Mouse (Mus musculus) liver, embryonic 14.5 days (tissue): ENCODE results near the gene 2810006K23Rik. TPM values are rescaled to one million over a fixed set of nuclear protein-coding genes. Genes with fewer than 3 reads are reported as not detected.

Source experiments
- ATAC-seq: fragments of 200-750 bp; cut with Nextera tagmentation; 2 replicates; pipeline ENCODE4 v1.8.0; 2017; ENCODE audit warnings: moderate number of reproducible peaks, mild to moderate bottlenecking, moderate library complexity; ENCODE audit not compliant: insufficient read depth
- DNase-seq, 3 experiments: peaks; one replicate each; pipeline ENCODE4 v3.0.0-alpha.2; 2012 to 2013; ENCODE audit warnings: low read depth in 3 of 3, low spot score in 3 of 3
- H3K27ac ChIP-seq: fragments of 300-500 bp; sonication (generic); 2 replicates; pipeline ENCODE4 v1.5.1; 2014; ENCODE audit warnings: moderate library complexity, mild to moderate bottlenecking, control low read depth, inconsistent platforms
- H3K27me3 ChIP-seq: fragments of 300-500 bp; sonication (generic); 2 replicates; pipeline ENCODE4 v1.6.1; 2014; ENCODE audit warnings: mild to moderate bottlenecking, low read length, moderate library complexity; ENCODE audit not compliant: control insufficient read depth, insufficient read depth
- H3K36me3 ChIP-seq: fragments of 300-500 bp; sonication (generic); replicated peaks from 2 replicates; pipeline ENCODE4 v1.6.1; 2014; ENCODE audit warnings: low read depth; ENCODE audit not compliant: control insufficient read depth, insufficient read depth
- H3K4me1 ChIP-seq, 2 experiments: fragments of 200-500 bp in 1 of 2; fragments of 300-500 bp in 1 of 2; sonication (generic) in 1 of 2; replicated peaks; 2 replicates each; pipeline ENCODE4 v1.6.1; 2012 to 2014; ENCODE audit warnings: antibody characterized with exemption in 1 of 2, inconsistent platforms in 1 of 2, low read length in 1 of 2; ENCODE audit not compliant: control insufficient read depth in 2 of 2, insufficient read depth in 2 of 2
- H3K4me2 ChIP-seq: fragments of 300-500 bp; sonication (generic); 2 replicates; pipeline ENCODE4 v1.6.1; 2014; ENCODE audit warnings: low read depth, mild to moderate bottlenecking, control low read depth, moderate library complexity
- H3K4me3 ChIP-seq, 2 experiments: fragments of 200-500 bp in 1 of 2; fragments of 300-500 bp in 1 of 2; sonication (generic) in 1 of 2; 2 replicates each; pipeline ENCODE4 v1.5.1; 2012 to 2014; ENCODE audit warnings: low read depth in 2 of 2, low read length in 2 of 2, mild to moderate bottlenecking in 2 of 2, control low read depth in 1 of 2, inconsistent platforms in 1 of 2, moderate library complexity in 1 of 2; ENCODE audit not compliant: insufficient read depth in 1 of 2
- H3K9ac ChIP-seq: fragments of 300-500 bp; sonication (generic); replicated peaks from 2 replicates; pipeline ENCODE4 v1.6.1; 2014; ENCODE audit warnings: mild to moderate bottlenecking, control low read depth, moderate library complexity
- H3K9me3 ChIP-seq: fragments of 300-500 bp; sonication (generic); 2 replicates; pipeline ENCODE4 v1.6.1; 2016; ENCODE audit warnings: low read length, mixed read lengths; ENCODE audit not compliant: control insufficient read depth
- CTCF ChIP-seq: IDR thresholded peaks from 2 replicates; pipeline ENCODE4 v1.5.1; 2016; ENCODE audit warnings: antibody characterized with exemption, low read depth, control low read depth
- EP300 ChIP-seq: IDR thresholded peaks from 2 replicates; pipeline ENCODE4 v1.6.1; 2016; ENCODE audit warnings: antibody characterized with exemption, low read depth
- WGBS: fragments of 180-500 bp; shearing (Covaris S2); extraction: QIAGEN DNeasy Blood & Tissue Kit; methylation state at CpG from one replicate; pipeline ENCODE4 v1.1.7; 2014; ENCODE audit not compliant: insufficient replicate concordance; 5-methylcytosine and 5-hydroxymethylcytosine counted together
- polyA plus RNA-seq, 2 experiments: library from polyadenylated mRNA; depleted of rRNA in 1 of 2; stranded (reverse) in 1 of 2; unstranded in 1 of 2; fragments of >200 nt; fragmentation: Nextera tagmentation in 1 of 2; extraction: Ambion mirVana in 1 of 2; gene quantifications; 2 replicates each; pipeline versions ENCODE4 v1.2.1 to v1.2.3; 2012 to 2014

Gene 2810006K23Rik
- polyA plus RNA-seq (2012; rRNA removed) (3.1 and 4.0 TPM in 2 replicates), polyA plus RNA-seq (2014; fragmentation: Nextera tagmentation; extraction: Ambion mirVana) (3.4 and 4.2 TPM in 2 replicates)

DNA sequence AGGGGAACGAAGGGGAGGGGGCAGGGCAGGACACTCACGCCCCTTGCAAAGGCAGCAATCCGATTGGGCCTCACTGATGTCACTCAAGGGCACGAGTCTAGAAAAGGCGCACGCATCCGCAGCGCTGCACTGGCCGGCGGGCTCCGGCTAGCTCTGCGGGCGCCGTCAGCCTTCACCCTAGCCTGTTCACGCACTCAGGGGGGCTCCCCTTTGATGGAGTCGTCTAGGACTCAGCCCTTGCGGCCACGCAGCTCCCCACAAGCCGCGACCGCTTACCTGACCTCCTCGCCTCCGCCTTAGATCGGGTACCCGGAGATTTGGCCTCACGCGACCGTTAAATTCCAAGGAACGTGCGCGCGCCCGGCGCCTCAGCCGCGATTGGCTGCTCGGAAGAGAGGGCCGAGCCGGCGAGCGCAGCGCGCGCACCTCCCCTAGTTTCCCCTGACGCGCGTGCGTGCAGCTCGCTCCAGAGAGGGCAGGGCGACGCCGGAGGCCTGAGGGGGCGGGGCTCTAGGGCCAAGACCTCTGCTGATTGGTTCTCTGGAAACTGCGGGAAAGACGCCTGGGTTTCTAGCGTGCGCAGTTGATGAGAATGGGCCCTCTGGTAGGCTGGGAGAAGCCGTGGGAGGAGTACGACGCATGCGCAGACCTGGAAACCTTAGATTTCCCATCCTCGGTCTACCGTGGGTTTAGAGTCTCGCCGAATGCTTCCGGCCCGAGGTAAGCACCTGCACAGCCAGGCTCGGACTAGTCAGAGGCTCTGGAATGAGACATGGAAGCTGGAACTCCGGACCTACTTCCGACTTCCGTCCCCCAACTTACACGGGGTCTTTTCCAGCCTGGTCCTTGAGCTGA lies at the start of gene 2810006K23Rik, which contains the start of gene Mphosph9:
Gene 2810006K23Rik (plus strand): TSS at position 580 of the 855 bp plus-strand sequence.
Gene Mphosph9 (minus strand): TSS at position 463 of the 855 bp plus-strand sequence.
- 0 out of 2 replicates have a peak, but pooled peaks have one; percentile 26 for TF ChIP-seq EP300
- no peak for TF ChIP-seq CTCF
- Histone ChIP-seq H3K4me2 (peak within 1 kb of the TSS; percentile 93), H3K9ac (peak within 1 kb of the TSS; percentile 86), H3K36me3 (no peaks in the 10 kb centered on the region), H3K9me3 (no peaks in the 10 kb centered on the region), H3K27ac (peak within 1 kb of the TSS; percentile 69), H3K27me3 (no peaks in the 10 kb centered on the region), H3K4me1 (peaks cover 6 to 14% of the 10 kb centered on the region in 2 experiments), H3K4me3 (peak within 1 kb of the TSS; percentile 69 to 98)
- DNase-seq: peak; percentile 99 to 100 (median 100)
- under 1% methylated on average over 72 of the region's 72 CpGs for WGBS
- ATAC-seq: peak; percentile 96

DNA sequence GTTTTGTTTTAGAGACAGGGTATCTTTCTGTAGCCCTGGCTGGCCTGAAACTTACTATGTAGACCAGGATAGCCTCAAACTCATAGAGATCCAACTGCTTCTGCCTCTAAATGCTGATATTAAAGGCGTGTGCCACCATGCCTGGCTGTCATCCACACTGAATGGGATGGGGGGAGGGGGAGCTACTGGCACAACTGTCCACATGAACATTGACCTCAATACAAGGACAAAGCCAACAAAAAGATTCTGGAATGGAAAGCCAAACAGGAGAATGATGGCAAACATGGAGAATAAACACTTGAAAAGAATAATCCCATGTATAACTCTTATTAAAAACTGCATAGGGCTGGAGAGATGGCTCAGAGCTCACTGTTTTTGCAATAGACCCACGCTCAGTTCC lies 45.0 kb upstream of the 2810006K23Rik start:
- TF ChIP-seq CTCF (no peak), EP300 (no peak)
- WGBS: 63% methylated on average over 2 of the region's 2 CpGs
- ATAC-seq (no peak), DNase-seq (no peak)
- Histone ChIP-seq H3K4me1 (no peaks in the 10 kb centered on the region), H3K9me3 (no peaks in the 10 kb centered on the region), H3K4me2 (no peak overlapping the region), H3K27me3 (no peaks in the 10 kb centered on the region), H3K4me3 (no peak overlapping the region), H3K36me3 (peaks cover 6% of the 10 kb centered on the region), H3K27ac (no peak overlapping the region), H3K9ac (no peak overlapping the region)

DNA sequence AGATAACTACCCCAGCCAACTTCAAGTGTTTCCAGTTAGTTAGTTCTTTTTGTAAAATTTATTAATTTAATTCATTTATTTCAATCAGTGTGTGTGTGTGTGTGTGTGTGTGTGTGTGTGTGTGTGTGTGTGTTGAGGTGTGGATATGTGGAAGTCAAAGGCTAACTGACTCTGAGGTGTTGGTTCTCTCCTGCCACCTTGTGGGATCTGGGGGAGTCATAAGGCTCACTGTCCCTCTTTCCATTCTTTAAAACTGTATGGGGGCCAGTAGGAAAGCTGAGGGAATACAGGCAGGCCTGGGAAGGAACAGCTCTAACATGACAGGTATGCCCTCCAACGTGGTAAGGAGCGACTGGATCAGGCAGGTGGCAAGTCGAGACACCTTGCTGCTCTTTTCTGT lies 43.6 kb upstream of the 2810006K23Rik start:
- H3K4me1 ChIP-seq: no peaks in the 10 kb centered on the region
- WGBS: 61% methylated on average over 3 of the region's 3 CpGs
- DNase-seq (no peak), ATAC-seq (no peak)
- H3K9me3 ChIP-seq: no peaks in the 10 kb centered on the region
- no peak overlapping the region for H3K27ac ChIP-seq
- TF ChIP-seq CTCF (peak; percentile 38), EP300 (no peak)
- H3K4me3 ChIP-seq: no peak overlapping the region
- no peak overlapping the region for H3K9ac ChIP-seq
- H3K36me3 ChIP-seq: peaks cover 11% of the 10 kb centered on the region
- H3K27me3 ChIP-seq: no peaks in the 10 kb centered on the region
- H3K4me2 ChIP-seq: no peak overlapping the region

DNA sequence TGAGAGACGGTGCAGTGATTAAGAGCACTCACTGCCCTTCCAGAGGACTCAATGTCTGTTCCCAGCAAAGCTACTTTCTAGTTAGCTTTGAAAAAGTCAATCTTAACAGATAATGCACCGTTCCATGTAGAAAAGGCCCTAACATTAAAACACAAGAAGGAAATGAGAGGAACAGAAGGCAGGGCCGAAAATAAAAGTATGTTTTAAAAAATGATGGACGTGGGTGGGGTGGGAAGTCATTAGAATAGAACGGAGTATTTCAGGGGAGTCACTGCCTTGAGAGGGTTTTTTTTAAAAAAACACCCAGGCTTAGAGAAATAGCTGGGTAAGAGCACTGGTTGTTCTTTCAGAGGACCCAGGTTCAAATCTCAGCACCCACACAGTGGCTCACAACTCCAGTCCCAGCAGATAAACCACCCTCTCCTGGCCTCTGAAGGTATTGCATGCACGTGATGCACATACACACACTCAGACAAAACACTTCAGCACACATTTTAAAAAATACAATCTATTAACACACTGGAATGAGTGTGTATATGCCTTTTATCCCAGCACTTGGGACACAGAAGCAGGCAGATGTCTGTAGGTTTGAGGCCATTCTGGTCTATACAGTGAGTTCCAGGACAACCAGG lies 40.2 kb upstream of the 2810006K23Rik start:
- H3K36me3 ChIP-seq: peaks cover 16% of the 10 kb centered on the region
- TF ChIP-seq CTCF (peak; percentile 23; the same call in 1 of the 2 replicates), EP300 (no peak)
- no peak overlapping the region for H3K4me2 ChIP-seq
- no peaks in the 10 kb centered on the region for H3K4me1 ChIP-seq
- H3K27me3 ChIP-seq: no peaks in the 10 kb centered on the region
- DNase-seq: no peak
- 81% methylated on average over 6 of the region's 6 CpGs for WGBS
- no peak overlapping the region for H3K9ac ChIP-seq
- no peak overlapping the region for H3K4me3 ChIP-seq
- ATAC-seq: no peak
- H3K9me3 ChIP-seq: no peaks in the 10 kb centered on the region
- no peak overlapping the region for H3K27ac ChIP-seq

DNA sequence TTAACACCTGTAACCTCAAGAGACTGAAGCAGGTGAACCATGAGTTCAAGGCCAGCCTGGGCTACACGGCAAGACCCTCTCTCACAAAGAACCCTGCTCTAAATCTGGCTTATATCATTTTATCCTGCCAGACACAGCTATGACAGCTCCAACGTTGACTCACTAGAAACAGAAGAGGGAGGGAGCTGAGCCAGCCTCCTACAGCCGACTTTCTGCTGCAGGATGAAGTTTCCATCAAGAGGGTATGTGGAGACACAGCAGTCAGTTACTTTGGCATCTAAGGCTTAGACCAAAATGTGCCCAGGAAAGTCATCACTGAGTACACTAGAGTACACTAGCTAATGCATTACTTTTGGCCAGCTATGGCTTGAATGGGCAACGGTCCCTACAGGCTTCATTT lies 37.7 kb upstream of the 2810006K23Rik start:
- H3K4me3 ChIP-seq: no peak overlapping the region
- H3K9ac ChIP-seq: no peak overlapping the region
- DNase-seq (no peak), ATAC-seq (no peak)
- H3K27me3 ChIP-seq: no peaks in the 10 kb centered on the region
- no peak for TF ChIP-seq CTCF
- TF ChIP-seq EP300: no peak
- no peak overlapping the region for H3K4me2 ChIP-seq
- H3K9me3 ChIP-seq: no peaks in the 10 kb centered on the region
- no peak overlapping the region for H3K27ac ChIP-seq
- peaks cover 18% of the 10 kb centered on the region for H3K36me3 ChIP-seq
- no peaks in the 10 kb centered on the region for H3K4me1 ChIP-seq
- WGBS: 74% methylated on average over 4 of the region's 4 CpGs
